Mouse (Mus musculus): ENCODE measurements around the gene Gfpt1. TPM values are rescaled to one million over a fixed set of nuclear protein-coding genes. Genes with fewer than 3 reads are reported as not detected.
A peak's percentile ranks its signal among the peaks of the same experiment; 100 is the strongest.

Gfpt1 gene
- polyA plus RNA-seq, 1 experiment from 2014 or later: 17.5 TPM

- Histone ChIP-seq H3K4me3 (ENCODE audit: low read depth, low read length) (no peak overlapping the region), H3K9me3 (ENCODE audit: control insufficient read depth) (no peaks in the 10 kb centered on the region), H3K4me2 (replicated peaks; ENCODE audit: low read depth) (no peak overlapping the region), H3K27me3 (replicated peaks; ENCODE audit: control insufficient read depth, insufficient read depth, low read length) (no peaks in the 10 kb centered on the region), H3K36me3 (ENCODE audit: control insufficient read depth, insufficient read depth) (no peaks in the 10 kb centered on the region), H3K27ac (ENCODE audit: low read depth, low read length) (no peak overlapping the region), H3K4me1 (replicated peaks; ENCODE audit: control insufficient read depth, insufficient read depth, low read length) (peaks cover 6% of the 10 kb centered on the region; the same call in 1 of the 2 replicates), H3K9ac (ENCODE audit: low read depth, low read length) (no peak overlapping the region)
- 88% methylated on average over 8 of the region's 8 CpGs for WGBS
- no peak for ATAC-seq
- no peak for TF ChIP-seq CTCF (IDR thresholded peaks at IDR 0.05; ENCODE audit: low read depth)
Observed at GRCm38 (mm10) chr6:87129861-87130260, 87.2 kb downstream of the Gfpt1 start.

GRCm38 (mm10) chr6:87130628-87131027 is 88.0 kb downstream of the Gfpt1 start:
- Histone ChIP-seq H3K4me2 (replicated peaks; ENCODE audit: low read depth) (no peak overlapping the region), H3K27ac (ENCODE audit: low read depth, low read length) (no peak overlapping the region), H3K27me3 (replicated peaks; ENCODE audit: control insufficient read depth, insufficient read depth, low read length) (no peaks in the 10 kb centered on the region), H3K4me1 (replicated peaks; ENCODE audit: control insufficient read depth, insufficient read depth, low read length) (peaks cover 6% of the 10 kb centered on the region; the same call in 1 of the 2 replicates), H3K4me3 (ENCODE audit: low read depth, low read length) (no peak overlapping the region), H3K9ac (ENCODE audit: low read depth, low read length) (no peak overlapping the region), H3K36me3 (ENCODE audit: control insufficient read depth, insufficient read depth) (no peaks in the 10 kb centered on the region), H3K9me3 (ENCODE audit: control insufficient read depth) (no peaks in the 10 kb centered on the region)
- ATAC-seq: no peak
- TF ChIP-seq CTCF (IDR thresholded peaks at IDR 0.05; ENCODE audit: low read depth): no peak
- WGBS: 97% methylated on average over 7 of the region's 7 CpGs

GRCm38 (mm10) chr6:87131078-87131477 is 88.4 kb downstream of the Gfpt1 start:
- H3K4me3 ChIP-seq (ENCODE audit: low read depth, low read length): no peak overlapping the region
- peak; percentile 20; the same call in 1 of the 2 replicates for TF ChIP-seq CTCF (IDR thresholded peaks at IDR 0.05; ENCODE audit: low read depth)
- 59% methylated on average over 1 of the region's 1 CpGs for WGBS
- H3K27ac ChIP-seq (ENCODE audit: low read depth, low read length): no peak overlapping the region
- no peak overlapping the region for H3K4me2 ChIP-seq (replicated peaks; ENCODE audit: low read depth)
- H3K27me3 ChIP-seq (replicated peaks; ENCODE audit: control insufficient read depth, insufficient read depth, low read length): no peaks in the 10 kb centered on the region
- no peaks in the 10 kb centered on the region for H3K9me3 ChIP-seq (ENCODE audit: control insufficient read depth)
- no peak for ATAC-seq
- no peaks in the 10 kb centered on the region for H3K36me3 ChIP-seq (ENCODE audit: control insufficient read depth, insufficient read depth)
- H3K9ac ChIP-seq (ENCODE audit: low read depth, low read length): no peak overlapping the region
- peaks cover 6% of the 10 kb centered on the region; the same call in 1 of the 2 replicates for H3K4me1 ChIP-seq (replicated peaks; ENCODE audit: control insufficient read depth, insufficient read depth, low read length)

GRCm38 (mm10) chr6:87133520-87133919 is 90.9 kb downstream of the Gfpt1 start:
- Histone ChIP-seq H3K27me3 (replicated peaks; ENCODE audit: control insufficient read depth, insufficient read depth, low read length) (no peaks in the 10 kb centered on the region), H3K4me3 (ENCODE audit: low read depth, low read length) (no peak overlapping the region), H3K9me3 (ENCODE audit: control insufficient read depth) (no peaks in the 10 kb centered on the region), H3K27ac (ENCODE audit: low read depth, low read length) (no peak overlapping the region), H3K4me2 (replicated peaks; ENCODE audit: low read depth) (no peak overlapping the region), H3K36me3 (ENCODE audit: control insufficient read depth, insufficient read depth) (peaks cover 4% of the 10 kb centered on the region; the same call in 1 of the 2 replicates), H3K4me1 (replicated peaks; ENCODE audit: control insufficient read depth, insufficient read depth, low read length) (no peaks in the 10 kb centered on the region), H3K9ac (ENCODE audit: low read depth, low read length) (no peak overlapping the region)
- WGBS: 72% methylated on average over 3 of the region's 3 CpGs
- no peak for ATAC-seq
- no peak for TF ChIP-seq CTCF (IDR thresholded peaks at IDR 0.05; ENCODE audit: low read depth)

GRCm38 (mm10) chr6:87133966-87134546 is 91.4 kb downstream of the Gfpt1 start:
- no peak overlapping the region for H3K9ac ChIP-seq (ENCODE audit: low read depth, low read length)
- H3K27ac ChIP-seq (ENCODE audit: low read depth, low read length): no peak overlapping the region
- H3K27me3 ChIP-seq (replicated peaks; ENCODE audit: control insufficient read depth, insufficient read depth, low read length): no peaks in the 10 kb centered on the region
- H3K4me2 ChIP-seq (replicated peaks; ENCODE audit: low read depth): no peak overlapping the region
- no peak overlapping the region for H3K4me3 ChIP-seq (ENCODE audit: low read depth, low read length)
- TF ChIP-seq CTCF (IDR thresholded peaks at IDR 0.05; ENCODE audit: low read depth): no peak
- H3K4me1 ChIP-seq (replicated peaks; ENCODE audit: control insufficient read depth, insufficient read depth, low read length): no peaks in the 10 kb centered on the region
- ATAC-seq: no peak
- 79% methylated on average over 12 of the region's 12 CpGs for WGBS
- H3K36me3 ChIP-seq (ENCODE audit: control insufficient read depth, insufficient read depth): peaks cover 4% of the 10 kb centered on the region; the same call in 1 of the 2 replicates
- H3K9me3 ChIP-seq (ENCODE audit: control insufficient read depth): no peaks in the 10 kb centered on the region

GRCm38 (mm10) chr6:87138479-87138878 is 95.8 kb downstream of the Gfpt1 start:
- no peak for TF ChIP-seq CTCF (IDR thresholded peaks at IDR 0.05; ENCODE audit: low read depth)
- H3K4me2 ChIP-seq (replicated peaks; ENCODE audit: low read depth): no peak overlapping the region
- peaks cover 4% of the 10 kb centered on the region; the same call in 1 of the 2 replicates for H3K36me3 ChIP-seq (ENCODE audit: control insufficient read depth, insufficient read depth)
- no peaks in the 10 kb centered on the region for H3K9me3 ChIP-seq (ENCODE audit: control insufficient read depth)
- no peaks in the 10 kb centered on the region for H3K27me3 ChIP-seq (replicated peaks; ENCODE audit: control insufficient read depth, insufficient read depth, low read length)
- no peak overlapping the region for H3K27ac ChIP-seq (ENCODE audit: low read depth, low read length)
- H3K4me1 ChIP-seq (replicated peaks; ENCODE audit: control insufficient read depth, insufficient read depth, low read length): no peaks in the 10 kb centered on the region
- H3K9ac ChIP-seq (ENCODE audit: low read depth, low read length): no peak overlapping the region
- no peak for ATAC-seq
- 72% methylated on average over 5 of the region's 5 CpGs for WGBS
- no peak overlapping the region for H3K4me3 ChIP-seq (ENCODE audit: low read depth, low read length)
